Mouse (Mus musculus) hindbrain, embryonic 10.5 days (tissue): ENCODE measurements around the gene Golt1a. TPM values are rescaled to one million over a fixed set of nuclear protein-coding genes. Genes with fewer than 3 reads are reported as not detected.
A peak's percentile ranks its signal among the peaks of the same experiment; 100 is the strongest.
"Not testable (repeated sequence)": the region's sequence is repeated elsewhere in the genome, so short reads cannot be mapped to it uniquely, and the experiment has no call there.

ENCODE experiments used
- DNase-seq: peaks from one replicate; pipeline ENCODE4 v3.0.0-alpha.2; 2017; ENCODE audit warnings: low spot score
- H3K27ac ChIP-seq: fragments of 300-500 bp; sonication (generic); 2 replicates; pipeline ENCODE4 v1.5.1; 2016; ENCODE audit warnings: mild to moderate bottlenecking, moderate library complexity
- H3K27me3 ChIP-seq: fragments of 300-500 bp; sonication (generic); 2 replicates; pipeline ENCODE4 v1.6.1; 2016; ENCODE audit warnings: mild to moderate bottlenecking; ENCODE audit not compliant: poor library complexity, insufficient read depth, severe bottlenecking
- H3K36me3 ChIP-seq: fragments of 300-500 bp; sonication (generic); 2 replicates; pipeline ENCODE4 v1.6.1; 2016; ENCODE audit warnings: mild to moderate bottlenecking, moderate library complexity
- H3K4me1 ChIP-seq: fragments of 300-500 bp; sonication (generic); replicated peaks from 2 replicates; pipeline ENCODE4 v1.6.1; 2016; ENCODE audit warnings: mild to moderate bottlenecking
- H3K4me3 ChIP-seq: fragments of 300-500 bp; sonication (generic); 2 replicates; pipeline ENCODE4 v1.5.1; 2016; ENCODE audit warnings: mild to moderate bottlenecking, moderate library complexity
- H3K9me3 ChIP-seq: fragments of 300-500 bp; sonication (generic); 2 replicates; pipeline ENCODE4 v1.6.1; 2016; ENCODE audit warnings: mild to moderate bottlenecking, moderate library complexity
- WGBS: fragments of 180-500 bp; shearing (Covaris S2); methylation state at CpG from one replicate; pipeline ENCODE4 v1.1.7; 2016; 5-methylcytosine and 5-hydroxymethylcytosine counted together
- polyA plus RNA-seq: library from polyadenylated mRNA; unstranded; fragments of >200 nt; fragmentation: Nextera tagmentation; extraction: Ambion mirVana; gene quantifications from 2 replicates; pipeline ENCODE4 v1.2.1, GENCODE M21; 2016

The Golt1a gene
- polyA plus RNA-seq, 1 experiment from 2014 or later: not detected

DNA sequence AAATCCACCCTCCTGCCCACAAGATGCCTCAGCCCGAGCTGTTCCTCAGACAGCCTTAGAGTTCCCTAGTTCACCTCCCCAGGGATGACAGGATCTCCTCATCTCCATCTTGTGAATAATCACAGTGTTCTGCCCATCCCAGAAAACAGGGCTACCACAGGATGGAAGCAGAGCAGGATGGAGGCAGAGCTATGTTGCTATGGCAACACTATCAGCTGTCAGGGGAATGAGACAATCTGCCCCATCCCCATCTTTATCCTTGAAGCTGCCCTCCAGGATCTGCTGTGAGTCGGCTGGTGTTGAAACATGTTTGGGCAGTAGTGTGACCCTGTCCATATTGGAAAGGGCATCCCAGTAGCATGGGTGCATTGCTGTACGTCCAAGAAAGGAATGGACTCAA is 21.5 kb downstream of the Golt1a start:
- Histone ChIP-seq H3K4me1 (peaks cover 29% of the 10 kb centered on the region), H3K27ac (0 out of 2 replicates have a peak overlapping the region, but pooled peaks have one; percentile 8), H3K4me3 (no peak overlapping the region), H3K27me3 (peaks cover 57% of the 10 kb centered on the region), H3K36me3 (no peaks in the 10 kb centered on the region), H3K9me3 (no peaks in the 10 kb centered on the region)
- no peak for DNase-seq
- 53% methylated on average over 3 of the region's 3 CpGs for WGBS

DNA sequence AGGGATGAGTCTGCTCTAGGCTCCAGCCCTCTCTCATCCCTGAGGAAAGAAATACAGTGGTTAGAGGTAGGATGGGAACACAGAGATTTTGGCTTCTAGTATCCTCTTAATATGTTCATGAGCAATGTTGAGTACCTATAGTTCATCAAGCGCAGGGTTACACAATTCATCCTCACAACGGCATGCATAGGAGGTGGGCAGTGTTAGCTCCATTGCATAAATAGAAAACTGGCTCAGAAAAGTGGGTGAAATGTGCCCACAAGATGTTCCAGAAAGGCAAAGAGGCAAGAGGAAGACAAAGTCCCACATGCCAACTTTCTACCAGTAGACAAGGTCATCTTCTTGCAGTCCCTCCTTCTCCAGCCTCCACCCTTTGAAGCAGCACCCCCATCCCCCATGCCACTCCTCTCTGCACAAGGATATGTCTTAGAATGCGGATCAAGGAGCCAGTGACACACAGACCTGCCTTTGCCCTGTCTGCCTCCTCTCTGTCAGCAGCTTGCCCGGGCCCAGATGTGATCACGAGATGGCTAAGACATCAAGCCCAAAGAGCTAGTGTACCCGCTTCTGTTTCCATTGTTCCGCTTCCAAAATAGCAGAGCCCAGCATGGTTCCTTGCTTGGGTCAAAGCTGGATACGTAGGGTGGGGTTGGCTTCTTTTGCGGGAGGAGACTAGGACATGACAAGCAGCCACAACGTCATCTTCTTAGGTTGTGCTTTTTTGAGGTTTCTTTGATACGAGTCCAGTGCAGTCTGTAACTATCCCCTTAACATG is 23.2 kb downstream of the Golt1a start:
- DNase-seq: no peak
- peaks cover 29% of the 10 kb centered on the region for H3K4me1 ChIP-seq
- H3K27me3 ChIP-seq: peaks cover 47% of the 10 kb centered on the region
- H3K9me3 ChIP-seq: no peaks in the 10 kb centered on the region
- 84% methylated on average over 11 of the region's 11 CpGs for WGBS
- no peak overlapping the region for H3K27ac ChIP-seq
- no peak overlapping the region for H3K4me3 ChIP-seq
- no peaks in the 10 kb centered on the region for H3K36me3 ChIP-seq

DNA sequence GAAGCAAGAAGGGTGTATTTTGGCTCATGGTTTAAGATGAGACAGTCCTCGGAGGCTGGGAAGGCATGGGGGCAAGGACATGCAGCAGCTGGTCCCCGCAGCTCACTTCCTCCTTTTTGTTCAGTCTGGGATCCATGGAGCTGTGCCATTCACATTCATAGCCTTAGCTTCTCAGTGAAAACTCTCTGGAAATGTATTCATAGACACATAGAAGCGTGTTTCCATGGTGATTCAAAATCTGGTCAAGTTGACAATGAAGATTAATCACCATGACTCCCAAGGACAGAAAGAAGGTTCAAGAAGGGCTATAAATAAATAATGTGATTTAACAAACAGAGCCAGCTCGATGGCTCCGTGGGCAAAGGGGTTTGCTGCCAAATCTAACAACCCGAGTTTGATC is 24.3 kb downstream of the Golt1a start:
- no peaks in the 10 kb centered on the region for H3K36me3 ChIP-seq
- H3K4me1 ChIP-seq: peaks cover 22% of the 10 kb centered on the region
- 71% methylated on average over 6 of the region's 6 CpGs for WGBS
- no peak for DNase-seq
- no peak overlapping the region for H3K27ac ChIP-seq
- peaks cover 36% of the 10 kb centered on the region for H3K27me3 ChIP-seq
- no peak overlapping the region for H3K4me3 ChIP-seq
- H3K9me3 ChIP-seq: no peaks in the 10 kb centered on the region

DNA sequence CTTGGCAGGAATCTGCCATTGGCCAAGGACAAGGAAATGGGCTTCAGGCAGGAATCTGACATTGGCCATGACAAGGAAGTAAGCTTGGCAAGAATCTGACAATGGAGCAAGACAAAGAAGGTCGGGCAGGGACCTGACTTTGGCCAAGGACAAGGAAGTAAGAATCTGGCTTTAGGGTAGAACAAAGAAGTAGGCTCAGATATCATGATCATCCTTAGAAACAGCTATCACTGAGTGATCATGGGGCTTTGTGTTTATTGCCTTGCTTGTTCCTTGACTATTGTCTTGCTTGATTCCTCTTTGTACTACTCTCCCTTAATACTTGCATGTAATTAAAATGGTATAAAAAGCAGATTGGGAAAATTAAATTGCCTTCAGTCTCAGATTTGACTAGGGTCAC is 30.8 kb downstream of the Golt1a start:
- 66% methylated on average over 1 of the region's 1 CpGs for WGBS
- not testable (repeated sequence) for H3K4me1 ChIP-seq, H3K4me3 ChIP-seq, H3K9me3 ChIP-seq, DNase-seq, H3K27ac ChIP-seq, H3K36me3 ChIP-seq, H3K27me3 ChIP-seq

DNA sequence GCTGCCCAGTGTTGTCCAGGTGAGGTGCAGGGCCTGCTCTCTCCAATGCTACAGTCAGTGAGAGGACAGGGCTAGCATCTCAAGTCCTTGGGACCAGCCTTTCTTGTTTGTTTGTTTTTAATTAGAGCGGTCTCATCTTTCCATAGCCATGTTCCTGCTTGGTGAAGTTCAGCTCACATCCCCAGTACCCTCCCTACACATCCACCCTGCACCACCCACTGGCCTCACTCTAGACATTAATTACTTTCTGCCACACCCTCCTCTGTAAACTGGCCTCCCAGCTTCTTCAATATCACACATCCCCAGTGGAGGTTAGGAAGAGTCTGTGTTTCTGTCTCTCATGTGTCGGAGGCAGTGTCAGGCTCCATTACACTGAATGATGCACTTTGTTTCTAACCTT is 34.8 kb downstream of the Golt1a start:
- Histone ChIP-seq H3K36me3 (no peaks in the 10 kb centered on the region), H3K4me3 (no peak overlapping the region), H3K4me1 (no peaks in the 10 kb centered on the region), H3K9me3 (no peaks in the 10 kb centered on the region), H3K27me3 (no peaks in the 10 kb centered on the region), H3K27ac (no peak overlapping the region)
- no peak for DNase-seq
- WGBS: 97% methylated on average over 2 of the region's 2 CpGs

DNA sequence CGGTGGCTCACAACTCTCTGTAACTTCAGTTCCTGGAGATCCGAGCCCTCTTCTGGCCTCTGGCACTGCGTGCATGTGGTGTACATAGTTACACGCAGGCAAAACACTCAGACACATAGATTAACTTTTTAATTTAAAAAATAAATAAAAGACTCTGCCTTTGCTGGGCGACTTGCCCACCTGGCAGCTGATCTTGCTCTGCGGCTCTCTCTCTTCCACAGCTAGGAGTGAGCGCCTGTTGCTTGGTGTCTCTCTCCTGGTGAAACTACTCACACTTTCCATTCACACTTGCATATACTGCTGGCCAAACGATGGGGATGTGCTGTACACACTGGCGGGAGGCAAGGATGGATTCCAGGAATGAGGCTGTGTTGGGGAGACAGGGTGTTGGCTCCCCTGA is 36.9 kb downstream of the Golt1a start:
- 0 out of 2 replicates have a peak, but pooled peaks cover 3% of the 10 kb centered on the region for H3K4me1 ChIP-seq
- H3K27me3 ChIP-seq: 0 out of 2 replicates have a peak, but pooled peaks cover 8% of the 10 kb centered on the region
- H3K4me3 ChIP-seq: no peak overlapping the region
- 88% methylated on average over 9 of the region's 9 CpGs for WGBS
- no peak for DNase-seq
- no peak overlapping the region for H3K27ac ChIP-seq
- no peaks in the 10 kb centered on the region for H3K36me3 ChIP-seq
- no peaks in the 10 kb centered on the region for H3K9me3 ChIP-seq

DNA sequence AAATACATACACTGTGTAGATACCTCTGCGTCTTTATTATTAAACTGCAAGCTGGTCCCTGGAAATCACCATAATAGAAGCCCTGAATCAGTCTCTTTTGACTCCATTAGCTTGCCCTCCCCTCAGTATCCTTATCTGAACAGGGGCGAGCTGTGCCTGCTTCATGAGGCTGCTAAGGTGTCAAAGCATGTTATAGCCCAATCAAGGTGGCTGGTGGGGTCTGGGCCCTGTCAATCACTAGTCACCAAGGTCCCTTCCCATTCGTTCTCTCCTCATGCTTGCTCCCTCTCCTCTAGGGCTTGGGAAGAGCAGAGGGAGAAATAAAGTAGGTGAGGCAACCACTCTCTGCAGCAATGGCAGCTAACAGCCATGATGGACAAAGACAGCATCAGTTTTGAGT is 37.6 kb downstream of the Golt1a start:
- DNase-seq: no peak
- H3K4me3 ChIP-seq: no peak overlapping the region
- 0 out of 2 replicates have a peak, but pooled peaks cover 10% of the 10 kb centered on the region for H3K4me1 ChIP-seq
- peaks cover 12% of the 10 kb centered on the region; the same call in 1 of the 2 replicates for H3K27me3 ChIP-seq
- H3K9me3 ChIP-seq: no peaks in the 10 kb centered on the region
- WGBS: 80% methylated on average over 3 of the region's 3 CpGs
- no peak overlapping the region for H3K27ac ChIP-seq
- no peaks in the 10 kb centered on the region for H3K36me3 ChIP-seq

DNA sequence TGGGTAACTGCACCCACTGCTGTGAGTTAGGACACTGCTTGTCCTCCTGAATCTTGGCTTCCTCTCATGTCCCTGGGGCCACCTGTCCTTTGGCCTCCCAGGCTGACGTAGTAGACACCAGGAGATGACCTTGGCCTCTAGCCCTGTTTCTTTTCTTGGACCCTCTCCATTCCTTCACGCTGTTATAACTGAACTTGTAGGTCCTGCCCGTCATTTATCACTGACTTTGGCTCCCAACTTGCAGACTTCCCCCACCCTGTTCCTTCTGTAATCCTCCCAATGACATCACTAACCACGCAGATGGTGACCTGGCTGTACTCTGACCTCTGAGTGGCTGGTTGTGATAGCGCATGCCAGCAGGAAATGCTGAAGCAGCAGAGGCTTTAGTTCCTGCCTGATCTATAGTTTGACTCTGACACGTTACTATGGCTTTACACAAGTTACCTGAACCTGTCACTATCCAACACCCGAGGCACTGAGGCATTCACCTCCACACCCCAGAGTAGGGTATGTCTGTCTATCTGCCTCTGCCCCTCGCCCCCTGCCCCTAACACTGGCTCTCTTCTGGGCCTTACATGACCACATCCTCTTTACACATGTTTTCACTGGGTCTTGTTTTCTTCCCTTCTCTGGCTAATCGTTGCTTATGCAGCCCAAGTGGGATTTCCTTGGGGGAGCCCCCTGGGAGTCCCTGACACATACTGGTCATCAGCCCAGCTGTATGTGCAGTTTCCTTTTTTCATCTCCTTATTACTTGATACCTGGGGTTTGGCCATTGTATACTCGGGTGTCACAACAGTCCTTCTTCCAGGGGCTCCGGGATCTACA is 38.3 kb downstream of the Golt1a start:
- Histone ChIP-seq H3K4me1 (0 out of 2 replicates have a peak, but pooled peaks cover 10% of the 10 kb centered on the region), H3K36me3 (no peaks in the 10 kb centered on the region), H3K9me3 (no peaks in the 10 kb centered on the region), H3K27me3 (peaks cover 17% of the 10 kb centered on the region), H3K4me3 (no peak overlapping the region), H3K27ac (no peak overlapping the region)
- no peak for DNase-seq
- WGBS: 79% methylated on average over 11 of the region's 11 CpGs

DNA sequence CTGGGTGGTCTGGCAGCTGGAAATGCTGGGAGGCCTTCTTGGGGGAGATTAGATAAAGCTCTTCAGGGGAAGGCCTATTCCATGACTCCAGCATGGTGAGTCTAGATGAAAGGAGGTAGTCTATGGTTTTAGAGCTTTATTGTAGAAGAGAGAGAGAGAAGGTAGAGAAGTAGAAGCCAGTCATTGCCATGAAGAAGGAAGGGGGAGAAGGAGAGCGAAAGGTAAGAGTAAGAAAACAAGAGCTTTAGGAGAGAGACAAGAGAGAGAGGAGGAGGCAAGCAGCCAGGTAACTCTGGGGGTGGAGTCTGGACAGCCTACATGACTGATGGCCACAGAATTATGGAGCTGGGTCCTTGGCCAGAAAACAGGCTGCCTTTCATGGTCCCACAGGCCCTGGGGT is 40.6 kb downstream of the Golt1a start, which contains the start of gene Ren1:
Ren1 (plus strand) TSS at position 301 of the 400 bp plus-strand sequence.
- Histone ChIP-seq H3K36me3 (no peaks in the 10 kb centered on the region), H3K27me3 (peaks cover 31% of the 10 kb centered on the region), H3K9me3 (no peaks in the 10 kb centered on the region), H3K4me1 (0 out of 2 replicates have a peak, but pooled peaks cover 10% of the 10 kb centered on the region), H3K27ac (peak within 1 kb of the TSS; percentile 30; the same call in 1 of the 2 replicates), H3K4me3 (no peak within 1 kb of the TSS)
- 88% methylated on average over 1 of the region's 1 CpGs for WGBS
- DNase-seq: no peak

DNA sequence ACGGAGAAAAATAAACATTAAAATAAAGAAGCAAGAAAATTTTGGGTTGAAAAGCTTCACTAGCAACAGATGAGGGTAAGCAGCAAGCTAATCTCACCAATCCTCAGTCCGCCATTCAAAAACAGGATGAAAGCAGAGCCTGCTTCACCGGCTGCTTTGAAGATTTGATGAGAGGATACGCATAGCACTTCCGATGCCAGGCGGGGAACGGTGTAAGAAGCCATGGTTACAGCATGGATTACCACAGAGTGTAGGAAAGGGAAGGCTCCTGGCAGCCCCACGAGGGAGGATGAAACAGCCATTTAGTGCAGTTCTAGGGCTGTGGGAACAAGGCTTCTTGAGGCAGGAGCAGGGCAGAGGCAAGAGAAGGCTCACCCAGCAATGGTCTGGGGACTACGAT is 42.2 kb downstream of the Golt1a start:
- H3K27me3 ChIP-seq: peaks cover 45% of the 10 kb centered on the region
- H3K4me3 ChIP-seq: no peak overlapping the region
- H3K36me3 ChIP-seq: no peaks in the 10 kb centered on the region
- DNase-seq: no peak
- no peaks in the 10 kb centered on the region for H3K9me3 ChIP-seq
- H3K4me1 ChIP-seq: peaks cover 25% of the 10 kb centered on the region
- no peak overlapping the region; the same call in 1 of the 2 replicates for H3K27ac ChIP-seq
- 68% methylated on average over 9 of the region's 9 CpGs for WGBS

DNA sequence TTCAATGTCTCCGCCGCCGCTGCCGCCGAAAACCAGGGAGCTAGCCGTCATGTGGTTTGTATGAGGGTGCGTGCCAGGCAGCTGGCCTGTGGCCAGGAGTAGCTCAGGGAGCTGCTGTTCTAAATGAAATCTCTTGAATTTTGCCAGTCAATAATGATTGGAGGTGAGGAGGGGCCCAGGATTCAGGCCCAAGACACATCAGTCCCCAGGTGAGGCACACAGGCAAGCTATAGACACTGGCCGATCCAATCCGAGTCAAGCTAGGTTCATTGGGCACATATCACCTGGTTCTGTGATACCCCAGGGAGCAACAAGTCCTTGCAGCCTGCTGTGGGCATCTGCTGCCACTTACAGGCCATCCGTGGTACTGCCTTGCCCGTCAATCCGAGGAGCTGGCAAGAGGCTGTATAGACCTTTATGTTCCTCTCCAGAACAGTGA is 43.8 kb downstream of the Golt1a start:
- Histone ChIP-seq H3K27me3 (peaks cover 46% of the 10 kb centered on the region), H3K4me3 (no peak overlapping the region), H3K9me3 (no peaks in the 10 kb centered on the region), H3K27ac (no peak overlapping the region), H3K4me1 (peaks cover 27% of the 10 kb centered on the region), H3K36me3 (no peaks in the 10 kb centered on the region)
- peak; percentile 77 for DNase-seq
- 53% methylated on average over 12 of the region's 12 CpGs for WGBS

DNA sequence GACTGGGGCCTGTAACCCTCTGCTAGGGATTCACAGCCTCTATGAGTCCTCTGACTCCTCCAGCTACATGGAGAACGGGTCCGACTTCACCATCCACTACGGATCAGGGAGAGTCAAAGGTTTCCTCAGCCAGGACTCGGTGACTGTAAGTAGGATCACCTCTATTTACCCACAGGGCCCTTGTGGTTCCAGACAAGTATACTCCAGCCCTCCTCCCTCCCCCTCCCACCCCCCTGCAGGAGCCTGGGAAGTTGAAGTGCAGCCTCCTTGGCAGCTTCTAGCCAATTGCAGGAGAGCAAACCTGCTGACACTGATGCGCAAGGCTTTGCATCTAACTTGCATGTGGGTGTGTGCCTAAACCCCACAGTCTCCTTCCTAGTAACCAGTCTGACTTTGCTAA is 45.9 kb downstream of the Golt1a start:
- Histone ChIP-seq H3K4me1 (peaks cover 27% of the 10 kb centered on the region), H3K4me3 (no peak overlapping the region), H3K27me3 (peaks cover 56% of the 10 kb centered on the region), H3K36me3 (no peaks in the 10 kb centered on the region), H3K27ac (no peak overlapping the region), H3K9me3 (no peaks in the 10 kb centered on the region)
- no peak for DNase-seq
- 41% methylated on average over 5 of the region's 5 CpGs for WGBS

DNA sequence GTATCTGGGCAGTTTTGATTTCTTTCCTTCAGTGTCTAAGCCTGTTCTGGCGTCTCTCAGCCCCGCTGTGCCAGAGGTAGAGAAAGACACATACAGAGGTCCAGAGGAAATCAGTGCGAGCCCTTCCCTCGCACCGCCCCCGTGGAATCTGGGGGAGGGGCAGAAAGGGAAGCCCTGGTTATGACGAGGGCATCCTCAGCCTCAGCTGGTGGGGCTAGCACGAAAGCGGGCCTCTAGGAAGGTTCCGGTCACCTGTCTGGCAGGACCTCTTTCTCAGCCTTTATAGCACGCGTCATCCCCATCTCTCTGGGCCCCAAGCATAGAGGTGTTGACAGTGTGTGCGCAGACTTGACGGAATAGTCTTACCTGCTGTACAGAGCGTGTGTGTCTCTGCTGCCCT is 46.3 kb downstream of the Golt1a start:
- Histone ChIP-seq H3K4me3 (no peak overlapping the region), H3K27me3 (peaks cover 53% of the 10 kb centered on the region), H3K36me3 (no peaks in the 10 kb centered on the region), H3K4me1 (peaks cover 27% of the 10 kb centered on the region), H3K9me3 (no peaks in the 10 kb centered on the region), H3K27ac (no peak overlapping the region)
- 58% methylated on average over 15 of the region's 15 CpGs for WGBS
- no peak for DNase-seq
